Mouse (Mus musculus): Measurements from ENCODE around the gene Cavin4.
"Not testable (repeated sequence)": the region's sequence is repeated elsewhere in the genome, so short reads cannot be mapped to it uniquely, and the experiment has no call there.

The Cavin4 gene

GRCm38 (mm10) chr4:48672915-48673314 is 9.6 kb downstream of the Cavin4 start:
- DNase-seq (ENCODE audit: low read depth) = no peak

- no peak for DNase-seq (ENCODE audit: low read depth)
These were observed 11.1 kb downstream of the Cavin4 start for GRCm38 (mm10) chr4:48674412-48674811.

DNA sequence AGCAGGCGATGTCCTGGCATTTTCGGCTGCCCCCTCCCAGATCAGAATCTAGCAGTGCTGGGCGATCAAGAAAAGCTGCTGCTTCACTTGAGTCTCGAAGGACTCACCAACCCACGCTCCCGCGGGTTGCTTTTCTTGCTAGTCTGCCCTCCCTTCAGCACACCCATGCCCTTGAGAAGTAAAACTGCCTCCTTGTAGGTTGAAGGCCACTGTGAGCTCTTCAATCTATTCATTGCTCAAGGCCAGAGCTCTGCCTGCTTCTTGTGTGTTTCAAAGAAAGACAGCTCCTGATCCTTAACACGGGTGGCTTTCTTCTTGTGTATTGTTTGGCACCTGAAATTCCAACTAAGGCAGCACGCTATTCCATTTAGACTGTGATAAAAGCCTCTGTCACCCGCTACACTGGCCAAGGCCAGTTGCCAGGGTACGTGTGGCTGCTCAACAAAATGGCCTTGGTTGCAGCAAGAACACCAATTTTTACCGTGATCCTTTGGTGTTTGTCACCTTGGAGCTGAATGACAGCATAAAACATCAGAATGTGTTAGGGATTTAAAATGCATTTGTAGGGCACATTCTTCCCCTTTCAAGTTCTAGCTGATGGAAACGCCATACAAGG is 13.4 kb downstream of the Cavin4 start:
- DNase-seq (ENCODE audit: low read depth) = no peak

GRCm38 (mm10) chr4:48677276-48677675 is 14.0 kb downstream of the Cavin4 start:
- DNase-seq (ENCODE audit: low read depth) = no peak

- no peak for DNase-seq (ENCODE audit: low read depth)
These were observed 14.5 kb downstream of the Cavin4 start for GRCm38 (mm10) chr4:48677812-48678211.

DNA sequence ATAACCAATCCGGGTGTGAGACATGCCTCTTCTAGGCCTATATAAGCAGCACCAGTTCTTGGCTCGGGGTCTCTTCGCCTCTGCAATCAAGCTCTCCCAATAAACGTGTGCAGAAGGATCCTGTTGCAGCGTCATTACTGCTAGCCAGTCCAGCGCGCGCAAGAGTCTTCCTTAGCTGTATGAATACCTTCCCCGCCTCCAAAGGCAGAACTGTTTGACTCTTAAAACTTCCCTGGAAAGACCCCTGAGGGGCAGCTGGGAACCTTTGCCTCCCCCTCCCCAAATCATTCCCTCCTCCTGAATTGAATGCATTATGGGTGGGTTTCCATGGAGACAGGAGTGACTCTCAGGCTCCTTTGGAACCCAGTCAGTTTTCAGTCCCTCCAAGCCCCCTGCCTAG is 15.5 kb downstream of the Cavin4 start:
- DNase-seq (ENCODE audit: low read depth) = no peak

DNA sequence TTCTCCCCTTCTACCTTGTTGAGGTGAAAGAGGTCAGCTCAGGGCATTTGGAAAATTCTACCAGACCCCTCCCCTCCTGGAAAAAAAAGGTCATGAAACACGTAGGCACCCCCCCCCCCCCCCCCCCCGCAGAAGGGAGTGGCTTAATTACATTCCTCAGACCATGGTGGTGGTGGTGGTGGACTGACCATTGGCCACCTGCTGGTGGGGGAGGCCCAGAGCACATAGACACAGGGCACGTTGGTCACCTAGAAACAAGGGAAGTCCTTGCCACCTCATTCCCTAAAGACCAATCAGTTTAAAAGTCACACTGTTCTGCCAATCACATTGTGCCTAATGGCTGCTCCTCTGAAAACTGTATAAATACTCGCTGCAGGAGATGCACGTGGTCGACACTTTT is 16.4 kb downstream of the Cavin4 start:
- DNase-seq (ENCODE audit: low read depth) = not testable (repeated sequence)

- DNase-seq (ENCODE audit: low read depth) = no peak
These were observed 16.9 kb downstream of the Cavin4 start for GRCm38 (mm10) chr4:48680214-48680613.

DNA sequence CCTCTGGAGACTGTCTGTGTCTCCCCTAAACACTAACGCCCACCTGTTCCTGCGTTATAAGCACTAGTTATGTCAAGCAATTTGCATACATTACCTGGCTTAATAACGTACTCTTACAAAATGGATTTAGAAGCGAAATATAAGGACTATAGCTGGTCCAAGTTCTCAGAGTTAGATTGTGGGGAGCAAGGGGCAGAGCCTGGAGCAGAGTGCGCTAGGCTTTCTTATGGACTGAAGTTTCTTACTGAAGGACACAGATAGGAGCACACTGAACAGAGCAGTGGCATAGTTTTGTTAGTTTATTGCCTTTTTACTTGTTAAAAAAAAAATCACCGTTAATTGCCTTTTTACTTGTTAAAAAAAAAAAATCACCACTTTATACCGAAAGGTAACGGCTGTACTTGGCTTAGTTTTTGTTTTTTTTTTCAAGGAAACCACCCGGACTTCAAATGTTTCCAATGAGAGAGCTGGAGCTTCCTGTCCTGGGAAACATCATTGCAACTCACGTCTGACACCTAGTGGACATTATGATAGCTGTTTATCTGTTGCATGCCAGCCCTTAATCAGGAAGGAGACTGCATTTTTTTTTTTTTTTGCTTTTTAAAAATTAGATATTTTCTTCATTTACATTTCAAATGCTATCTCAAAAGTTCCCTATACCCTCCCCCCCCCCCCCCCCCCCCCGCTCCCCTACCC is 17.5 kb downstream of the Cavin4 start:
- DNase-seq (ENCODE audit: low read depth) = peak; percentile 70

DNA sequence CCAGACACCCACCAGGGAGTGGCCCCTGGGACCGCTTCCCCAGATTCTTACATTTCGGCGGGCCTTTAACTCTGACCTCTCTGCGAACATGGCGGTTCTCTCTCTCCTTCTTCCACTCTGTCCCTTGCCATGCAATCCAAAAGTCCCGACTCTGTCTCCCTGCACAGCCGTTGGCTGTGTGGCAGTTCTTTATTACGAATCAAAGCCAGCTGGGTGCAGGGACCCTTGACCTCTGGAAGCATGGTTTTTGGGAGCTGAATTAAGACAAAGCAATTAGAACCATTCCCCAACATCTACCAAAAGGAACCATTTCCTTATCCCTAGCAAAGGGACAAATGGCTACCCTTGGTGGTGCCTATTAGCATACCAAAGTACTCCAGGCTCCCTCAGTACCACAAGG is 19.8 kb downstream of the Cavin4 start:
- DNase-seq (ENCODE audit: low read depth) = no peak

GRCm38 (mm10) chr4:48683633-48684209 is 20.4 kb downstream of the Cavin4 start:
- DNase-seq (ENCODE audit: low read depth) = not testable (repeated sequence)

- DNase-seq (ENCODE audit: low read depth) = no peak
These were observed 21.4 kb downstream of the Cavin4 start for GRCm38 (mm10) chr4:48684593-48685187.

GRCm38 (mm10) chr4:48688148-48688547 is 24.8 kb downstream of the Cavin4 start:
- no peak for DNase-seq (ENCODE audit: low read depth)

DNA sequence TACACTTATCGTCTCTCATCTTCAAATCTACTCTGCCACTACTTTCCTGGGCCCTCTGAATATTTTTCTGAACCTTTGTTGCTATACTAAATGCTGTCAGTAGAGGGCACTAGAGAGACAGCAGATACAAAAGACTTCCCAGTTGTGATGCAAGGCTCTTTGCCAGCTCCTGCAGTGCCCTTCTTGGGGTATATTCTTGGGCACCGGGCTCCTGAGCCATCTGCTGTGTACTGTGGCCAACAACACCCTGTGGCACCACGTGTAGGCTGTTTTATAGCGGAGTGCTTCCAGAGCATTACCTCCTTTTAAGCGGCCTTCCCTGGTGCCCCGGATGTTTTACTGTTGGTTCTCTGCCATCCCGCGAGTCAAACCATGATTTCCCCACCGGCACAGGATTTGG is 27.3 kb downstream of the Cavin4 start:
- DNase-seq (ENCODE audit: low read depth) = peak; percentile 26

DNA sequence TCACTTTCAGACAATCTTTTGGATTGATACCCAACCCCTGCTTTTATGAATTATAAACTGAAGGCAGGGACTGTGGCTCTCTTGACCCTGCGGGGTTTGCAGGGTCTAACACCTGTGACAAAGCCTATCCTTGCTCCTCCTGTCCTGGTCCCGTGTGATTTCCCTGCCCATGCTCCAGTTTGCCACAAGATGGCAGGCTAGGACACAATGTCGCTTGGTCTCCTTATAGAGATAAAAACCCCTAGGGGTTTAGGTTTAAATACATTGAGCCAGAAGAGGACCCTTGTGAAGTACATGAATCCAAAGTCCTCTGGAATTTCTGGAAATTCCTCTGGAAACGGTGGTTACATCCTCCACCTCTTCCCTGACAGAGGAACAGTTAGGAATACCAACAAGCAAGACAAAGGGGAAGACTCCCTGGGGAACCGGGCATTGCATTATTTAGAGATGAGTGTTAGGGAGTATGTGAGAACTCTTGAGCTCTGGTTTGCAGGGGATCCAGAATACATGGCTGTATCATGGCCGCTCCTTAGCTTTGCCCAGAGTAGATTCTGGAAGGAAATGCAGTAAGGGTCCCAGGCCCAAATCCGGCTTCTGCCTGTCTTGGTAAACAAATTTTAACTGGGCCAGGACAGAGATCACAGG is 28.6 kb downstream of the Cavin4 start:
- peak; percentile 28 for DNase-seq (ENCODE audit: low read depth)

DNA sequence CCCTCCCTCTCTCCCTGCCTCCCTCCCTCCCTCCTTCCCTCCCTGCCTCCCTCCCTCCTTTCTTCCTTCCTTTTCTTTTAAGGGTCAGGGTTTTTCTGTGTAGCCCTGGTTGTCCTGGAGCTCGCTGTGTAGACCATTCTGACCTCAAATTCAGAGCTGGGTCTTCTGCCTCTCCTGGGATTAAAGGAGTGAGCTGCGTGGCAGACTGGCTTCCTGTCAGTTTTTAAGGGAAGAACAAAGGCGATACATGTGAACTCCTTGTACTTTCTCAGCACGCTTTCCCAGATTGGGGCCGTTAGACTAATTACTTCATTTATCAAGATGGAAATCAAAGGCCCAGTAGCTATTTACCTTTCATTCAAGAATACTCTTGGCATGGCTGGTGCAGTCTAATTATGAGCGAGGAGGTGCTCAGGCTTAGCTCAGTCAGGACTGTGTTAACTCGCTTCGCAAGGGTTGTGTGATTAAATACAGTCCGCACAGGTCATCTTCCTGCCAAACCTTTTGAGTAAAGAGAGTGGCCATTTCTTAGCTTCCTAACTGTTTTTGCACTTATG is 29.5 kb downstream of the Cavin4 start:
- DNase-seq (ENCODE audit: low read depth) = no peak

GRCm38 (mm10) chr4:48696706-48697105 is 33.4 kb downstream of the Cavin4 start:
- DNase-seq (ENCODE audit: low read depth) = no peak

- DNase-seq (ENCODE audit: low read depth) = no peak
These were observed 34.0 kb downstream of the Cavin4 start for GRCm38 (mm10) chr4:48697302-48697701.

DNA sequence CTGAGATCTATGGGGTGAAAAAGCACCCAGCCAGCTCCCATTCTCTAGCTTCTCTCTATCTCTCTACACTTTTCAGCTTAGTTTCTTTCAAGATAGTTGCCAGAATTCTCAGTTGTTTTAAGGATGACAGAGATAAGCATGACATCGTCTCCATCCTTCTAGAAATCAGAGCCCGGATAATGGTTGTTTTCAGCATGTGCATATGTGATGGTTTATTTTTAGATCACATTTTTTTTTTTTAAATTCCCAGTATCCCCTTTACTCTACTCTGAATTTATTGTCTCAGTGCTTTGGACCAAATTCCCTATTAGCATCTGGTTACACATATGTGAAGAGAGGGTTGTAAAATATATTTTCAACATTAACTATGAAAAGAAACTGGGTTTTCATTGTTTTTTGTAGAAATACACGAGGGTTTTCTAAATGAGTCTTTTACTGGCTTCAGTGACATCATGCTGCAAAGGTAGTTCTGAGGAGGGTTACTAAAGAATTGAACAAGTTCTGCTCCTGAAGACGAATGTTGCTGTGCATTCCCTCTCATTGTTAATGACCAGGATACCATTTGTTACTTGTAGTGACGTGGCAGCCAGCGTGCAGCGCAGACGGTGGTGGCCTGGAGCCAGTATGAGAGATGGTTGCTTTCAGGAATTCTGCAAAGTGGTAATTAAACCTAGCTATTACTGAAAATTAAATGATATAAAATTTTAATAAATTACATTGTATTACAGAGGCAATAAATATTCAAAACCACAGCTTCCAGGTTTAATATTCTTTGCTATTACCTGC is 52.7 kb downstream of the Cavin4 start:
- DNase-seq (ENCODE audit: low read depth) = no peak

DNA sequence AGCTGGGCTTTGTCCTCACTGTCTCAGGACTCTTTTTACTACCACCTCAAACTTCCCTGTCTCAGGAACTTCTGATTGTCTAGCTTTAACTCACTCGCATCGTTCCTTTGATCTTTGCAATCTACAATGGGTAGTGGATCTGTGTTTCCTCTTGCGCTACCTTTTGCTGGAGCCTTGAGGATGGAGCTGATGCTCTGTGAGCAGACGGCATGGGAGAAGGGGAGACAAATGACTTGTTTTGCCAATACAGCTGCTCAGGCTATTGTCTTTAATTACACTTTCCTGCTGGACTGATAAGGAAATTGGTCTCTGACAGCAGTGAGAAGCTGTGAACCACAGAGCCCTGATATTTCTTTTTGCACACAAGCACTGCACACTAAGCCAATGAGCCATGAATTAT is 53.5 kb downstream of the Cavin4 start:
- DNase-seq (ENCODE audit: low read depth) = no peak
